Comparison of ENCODE assay signal across 9 mouse cellular contexts in genomic region chr15:103216052-103216451, GRCm38 (mm10). TPM values are rescaled to one million over a fixed set of nuclear protein-coding genes. Genes with fewer than 3 reads are reported as not detected.
DNase-seq lines count a peak whose midpoint lies in the region; ATAC-seq and TF ChIP-seq lines count a peak whose summit lies in the region.
"Had no signal": no experiment of that assay in that cellular context is flagged by ENCODE, and none has a peak within 500 bp of the region (broad histone marks: within the 10 kb centered on the region; RNA-seq: fewer than 3 reads in every experiment).

No protein-coding gene starts in this region.

- H3ac ChIP-seq in myocyte (ENCODE audit: control insufficient read depth, insufficient read length): no peak overlapping the region

- no peak for TF ChIP-seq CTCF in hindbrain, postnatal 0 days (IDR thresholded peaks at IDR 0.05; ENCODE audit: low read depth)
- TF ChIP-seq CTCF in cerebellum, adult 2 months (IDR thresholded peaks at IDR 0.05; ENCODE audit: borderline replicate concordance, insufficient read depth, low read depth, low read length): no peak

- peak overlapping the region; percentile 96 for H3K27ac ChIP-seq in kidney, embryonic 15.5 days
- peak overlapping the region; percentile 81 for H3K27ac ChIP-seq in embryonic facial prominence, embryonic 11.5 days (replicated peaks; ENCODE audit: low read depth, low read length)
- H3K27ac ChIP-seq in hindbrain, postnatal 0 days: peak overlapping the region; percentile 87
- H3K27ac ChIP-seq in cerebellum, adult 2 months (ENCODE audit: insufficient read depth, low read length): no peak overlapping the region
- H3K27ac ChIP-seq: macrophage had no signal

- H3K36me3 ChIP-seq in kidney, embryonic 15.5 days: peaks cover 29% of the 10 kb centered on the region
- no peaks in the 10 kb centered on the region; the same call in 1 of the 2 replicates for H3K36me3 ChIP-seq in embryonic facial prominence, embryonic 11.5 days (replicated peaks; ENCODE audit: control insufficient read depth, insufficient read depth, low read depth, low read length)
- peaks cover 6% of the 10 kb centered on the region; the same call in 1 of the 2 replicates for H3K36me3 ChIP-seq in hindbrain, postnatal 0 days (ENCODE audit: insufficient read depth, low read length)
- peaks cover 23% of the 10 kb centered on the region for H3K36me3 ChIP-seq in myocyte (ENCODE audit: control insufficient read depth, insufficient read depth)

- WGBS in kidney, embryonic 15.5 days: 38% methylated on average over 2 of the region's 2 CpGs
- 17% methylated on average over 2 of the region's 2 CpGs for WGBS in embryonic facial prominence, embryonic 11.5 days
- 30% methylated on average over 2 of the region's 2 CpGs for WGBS in hindbrain, postnatal 0 days
- WGBS in cerebellum, adult 2 months: 70% methylated on average over 2 of the region's 2 CpGs

- H3K27me3 ChIP-seq in kidney, embryonic 15.5 days: no peaks in the 10 kb centered on the region
- H3K27me3 ChIP-seq in embryonic facial prominence, embryonic 11.5 days (ENCODE audit: control insufficient read depth, insufficient read depth, low read length): no peaks in the 10 kb centered on the region
- no peaks in the 10 kb centered on the region for H3K27me3 ChIP-seq in hindbrain, postnatal 0 days (ENCODE audit: insufficient read depth, low read length)
- no peaks in the 10 kb centered on the region for H3K27me3 ChIP-seq in myocyte (ENCODE audit: control insufficient read depth, insufficient read depth, insufficient read length)
- no peaks in the 10 kb centered on the region for H3K27me3 ChIP-seq in cerebellum, adult 2 months (ENCODE audit: control insufficient read depth, insufficient read depth, low read length)

- peaks cover 45% of the 10 kb centered on the region for H3K4me1 ChIP-seq in kidney, embryonic 15.5 days
- H3K4me1 ChIP-seq in embryonic facial prominence, embryonic 11.5 days (ENCODE audit: control insufficient read depth, insufficient read depth, low read length): no peaks in the 10 kb centered on the region; the same call in 1 of the 2 replicates
- H3K4me1 ChIP-seq in hindbrain, postnatal 0 days (ENCODE audit: insufficient read depth, low read length): peaks cover 11% of the 10 kb centered on the region
- peaks cover 5% of the 10 kb centered on the region; the same call in 1 of the 2 replicates for H3K4me1 ChIP-seq in cerebellum, adult 2 months (ENCODE audit: control insufficient read depth, insufficient read depth, low read length)

- H3K4me2 ChIP-seq in kidney, embryonic 15.5 days: peak overlapping the region; percentile 69
- H3K4me2 ChIP-seq in embryonic facial prominence, embryonic 11.5 days (ENCODE audit: low read depth, low read length): peak overlapping the region; percentile 28
- peak overlapping the region; percentile 57 for H3K4me2 ChIP-seq in hindbrain, postnatal 0 days (ENCODE audit: low read depth, low read length)
- H3K4me2 ChIP-seq in myocyte (ENCODE audit: low read depth): peak overlapping the region; percentile 98

- peaks cover 92% of the 10 kb centered on the region for H3K79me2 ChIP-seq in myocyte (ENCODE audit: control insufficient read depth, insufficient read depth)

- 0 out of 2 replicates have a peak overlapping the region, but pooled peaks have one; percentile 40 for H3K9ac ChIP-seq in kidney, embryonic 15.5 days
- H3K9ac ChIP-seq in embryonic facial prominence, embryonic 11.5 days (replicated peaks; ENCODE audit: low read length): 0 out of 2 replicates have a peak overlapping the region, but pooled peaks have one; percentile 0
- peak overlapping the region; percentile 54; the same call in 1 of the 2 replicates for H3K9ac ChIP-seq in hindbrain, postnatal 0 days (replicated peaks; ENCODE audit: low read length)

- TF ChIP-seq POLR2A in myocyte (IDR thresholded peaks at IDR 0.05; ENCODE audit: insufficient read length, low read depth): no peak
- no peak for TF ChIP-seq POLR2A in cerebellum, adult 2 months (IDR thresholded peaks at IDR 0.05; ENCODE audit: borderline replicate concordance, insufficient read depth, low read length)

- ATAC-seq in kidney, embryonic 15.5 days (replicated peaks; ENCODE audit: low FRiP score): 0 out of 2 replicates have a peak, but pooled peaks have one; percentile 8
- 0 out of 2 replicates have a peak, but pooled peaks have one; percentile 12 for ATAC-seq in embryonic facial prominence, embryonic 11.5 days (replicated peaks; ENCODE audit: insufficient number of reproducible peaks, low FRiP score, low TSS enrichment, low read depth)
- ATAC-seq in hindbrain, postnatal 0 days: no peak

- peak overlapping the region; percentile 46; the same call in 1 of the 2 replicates for H3K4me3 ChIP-seq in kidney, embryonic 15.5 days (replicated peaks)
- H3K4me3 ChIP-seq in embryonic facial prominence, embryonic 11.5 days (ENCODE audit: low read depth, low read length): no peak overlapping the region
- no peak overlapping the region for H3K4me3 ChIP-seq in hindbrain, postnatal 0 days (ENCODE audit: low read length)
- H3K4me3 ChIP-seq in myocyte: peak overlapping the region; percentile 28
- H3K4me3 ChIP-seq in cerebellum, adult 2 months (replicated peaks; ENCODE audit: insufficient read depth, low read depth, low read length): no peak overlapping the region

- no peaks in the 10 kb centered on the region for H3K9me3 ChIP-seq in kidney, embryonic 15.5 days (replicated peaks)
- H3K9me3 ChIP-seq in embryonic facial prominence, embryonic 11.5 days (replicated peaks; ENCODE audit: control insufficient read depth, low read length): no peaks in the 10 kb centered on the region
- H3K9me3 ChIP-seq in hindbrain, postnatal 0 days (ENCODE audit: low read length): no peaks in the 10 kb centered on the region

- no peak for DNase-seq in kidney, adult 18-20 months
- no peak for DNase-seq in embryonic facial prominence, embryonic 11.5 days (ENCODE audit: low spot score)
- no peak for DNase-seq in hindbrain, postnatal 0 days (ENCODE audit: low spot score)
- no peak for DNase-seq in right cerebral cortex, postnatal 14 days
- no peak for DNase-seq in ovary, postnatal 14 days (ENCODE audit: low spot score)
- DNase-seq in cerebellum, adult 2 months: no peak

TF ChIP-seq in myocyte, 11 proteins besides CTCF, POLR2A, EP300 and RAD21:
- TF ChIP-seq MYOD1 (IDR thresholded peaks at IDR 0.05; ENCODE audit: control insufficient read depth in 1 of 3, insufficient read length in 2 of 3, low read depth in 2 of 3) (peak in 1 of 3 experiments; percentile 50), TCF12 (IDR thresholded peaks at IDR 0.05; ENCODE audit: insufficient read depth, poor library complexity, severe bottlenecking) (peak; percentile 5), MYOG (IDR thresholded peaks at IDR 0.05; ENCODE audit: control insufficient read depth in 1 of 3, insufficient read depth in 1 of 3, insufficient read length in 2 of 3, low read depth in 2 of 3) (no peak)

RNA-seq across cellular contexts. Expression of gene Cbx5, which starts 23.6 kb away (rescaled TPM):
- 124 and 125 TPM in 2 replicates for polyA plus RNA-seq in kidney, embryonic 15.5 days (2015; fragmentation: Nextera tagmentation; extraction: Ambion mirVana)
- polyA plus RNA-seq in embryonic facial prominence, embryonic 11.5 days (2014; fragmentation: Nextera tagmentation; extraction: Ambion mirVana): 210 and 217 TPM in 2 replicates
- total RNA-seq in hindbrain, postnatal 0 days (2014; rRNA removed): 125 and 134 TPM in 2 replicates
- polyA plus RNA-seq in hindbrain, postnatal 0 days (2015; fragmentation: Nextera tagmentation; extraction: Ambion mirVana): 95.3 and 98.1 TPM in 2 replicates
- polyA plus RNA-seq in myocyte (2012; fragmentation: generic; extraction: Trizol): 54.8 TPM
- 49.4 and 52.7 TPM in 2 replicates for polyA plus RNA-seq in cerebellum, adult 2 months (2012; rRNA removed)

RNA-seq across cellular contexts. Expression of gene Hnrnpa1, which starts 24.2 kb away (rescaled TPM):
- polyA plus RNA-seq in kidney, embryonic 15.5 days (2015; fragmentation: Nextera tagmentation; extraction: Ambion mirVana): 1,025 and 1,038 TPM in 2 replicates
- 1,361 and 1,483 TPM in 2 replicates for polyA plus RNA-seq in embryonic facial prominence, embryonic 11.5 days (2014; fragmentation: Nextera tagmentation; extraction: Ambion mirVana)
- 117 and 148 TPM in 2 replicates for total RNA-seq in hindbrain, postnatal 0 days (2014; rRNA removed)
- 596 and 630 TPM in 2 replicates for polyA plus RNA-seq in hindbrain, postnatal 0 days (2015; fragmentation: Nextera tagmentation; extraction: Ambion mirVana)
- 285 TPM for polyA plus RNA-seq in myocyte (2012; fragmentation: generic; extraction: Trizol)
- polyA plus RNA-seq in cerebellum, adult 2 months (2012; rRNA removed): 318 and 320 TPM in 2 replicates

RNA-seq across cellular contexts. Expression of gene Nfe2, which starts 42.2 kb away (rescaled TPM):
- 5.1 and 6.2 TPM in 2 replicates for polyA plus RNA-seq in kidney, embryonic 15.5 days (2015; fragmentation: Nextera tagmentation; extraction: Ambion mirVana)
- polyA plus RNA-seq in embryonic facial prominence, embryonic 11.5 days (2014; fragmentation: Nextera tagmentation; extraction: Ambion mirVana): 5.4 and 8.0 TPM in 2 replicates
- total RNA-seq in hindbrain, postnatal 0 days (2014; rRNA removed): 0.63 TPM in 1 of 2 replicates, not detected in the other
- polyA plus RNA-seq in hindbrain, postnatal 0 days (2015; fragmentation: Nextera tagmentation; extraction: Ambion mirVana): 0.20 and 0.33 TPM in 2 replicates
- polyA plus RNA-seq in myocyte (2012; fragmentation: generic; extraction: Trizol): 0.42 TPM
- polyA plus RNA-seq in cerebellum, adult 2 months (2012; rRNA removed): 0.28 and 0.57 TPM in 2 replicates

RNA-seq across cellular contexts. Expression of gene Smug1, which starts 49.2 kb away (rescaled TPM):
- polyA plus RNA-seq in kidney, embryonic 15.5 days (2015; fragmentation: Nextera tagmentation; extraction: Ambion mirVana): 17.7 and 18.0 TPM in 2 replicates
- 17.8 and 20.5 TPM in 2 replicates for polyA plus RNA-seq in embryonic facial prominence, embryonic 11.5 days (2014; fragmentation: Nextera tagmentation; extraction: Ambion mirVana)
- total RNA-seq in hindbrain, postnatal 0 days (2014; rRNA removed): 22.7 and 40.1 TPM in 2 replicates
- polyA plus RNA-seq in hindbrain, postnatal 0 days (2015; fragmentation: Nextera tagmentation; extraction: Ambion mirVana): 11.9 and 13.2 TPM in 2 replicates
- 18.6 TPM for polyA plus RNA-seq in myocyte (2012; fragmentation: generic; extraction: Trizol)
- 17.8 and 20.1 TPM in 2 replicates for polyA plus RNA-seq in cerebellum, adult 2 months (2012; rRNA removed)

RNA-seq across cellular contexts. Expression of gene Copz1, which starts 56.5 kb away (rescaled TPM):
- 298 and 300 TPM in 2 replicates for polyA plus RNA-seq in kidney, embryonic 15.5 days (2015; fragmentation: Nextera tagmentation; extraction: Ambion mirVana)
- 327 and 331 TPM in 2 replicates for polyA plus RNA-seq in embryonic facial prominence, embryonic 11.5 days (2014; fragmentation: Nextera tagmentation; extraction: Ambion mirVana)
- 149 and 155 TPM in 2 replicates for total RNA-seq in hindbrain, postnatal 0 days (2014; rRNA removed)
- polyA plus RNA-seq in hindbrain, postnatal 0 days (2015; fragmentation: Nextera tagmentation; extraction: Ambion mirVana): 181 TPM in 2 replicates
- polyA plus RNA-seq in myocyte (2012; fragmentation: generic; extraction: Trizol): 172 TPM
- 110 and 117 TPM in 2 replicates for polyA plus RNA-seq in cerebellum, adult 2 months (2012; rRNA removed)

Comparison
In these comparisons a context has a peak if more than half of its experiments do, and no peak if none do; other contexts are left out.
1. H3K4me2 ChIP-seq: peak in every context shown above with its lines; median percentile 98 in myocyte; 69 in kidney, embryonic 15.5 days; 57 in hindbrain, postnatal 0 days; 28 in embryonic facial prominence, embryonic 11.5 days.
2. H3K4me3 ChIP-seq: peak in kidney, embryonic 15.5 days (single experiment) and myocyte (single experiment); none in embryonic facial prominence, embryonic 11.5 days (single experiment), hindbrain, postnatal 0 days (single experiment) and cerebellum, adult 2 months (single experiment).
3. H3K9ac ChIP-seq: peak in every context shown above with its lines; median percentile 54 in hindbrain, postnatal 0 days; 40 in kidney, embryonic 15.5 days; 0 in embryonic facial prominence, embryonic 11.5 days.